Mouse (Mus musculus) T-helper 17 cell (primary cell): Measurements from ENCODE around the gene Lysmd4.
"Not testable (repeated sequence)": the region's sequence is repeated elsewhere in the genome, so short reads cannot be mapped to it uniquely, and the experiment has no call there.

Source experiments
- in situ Hi-C, 2 experiments: fragments of 300-600 bp; cut with MboI, MseI; formaldehyde crosslinking; loops; 1 replicate in 1 of 2; 2 replicates in 1 of 2; pipeline ENCODE4 v1.15.1; 2025; ENCODE audit warnings: high pct_unique_total_duplicates in 2 of 2

Lysmd4 gene

GRCm38 (mm10) chr7:67229701-67230100, 7.4 kb downstream of the Lysmd4 start:
- in situ Hi-C loops = loop anchor here in 1 of 2 experiments (25.0 kb wide), 1 partner anchor 133 kb away; the partner anchor contains the start of gene Mef2a

- in situ Hi-C loops = loop anchor here in 1 of 2 experiments (25.0 kb wide), 1 partner anchor 132 kb away; the partner anchor contains the start of gene Mef2a
These were observed 7.9 kb downstream of the Lysmd4 start for GRCm38 (mm10) chr7:67230221-67230620.

- in situ Hi-C loops = loop anchor here in 1 of 2 experiments (25.0 kb wide), 1 partner anchor 132 kb away; the partner anchor contains the start of gene Mef2a
These were observed 8.3 kb downstream of the Lysmd4 start for GRCm38 (mm10) chr7:67230640-67231140.

GRCm38 (mm10) chr7:67232504-67232903, 10.2 kb downstream of the Lysmd4 start:
- in situ Hi-C loops = loop anchor here in 1 of 2 experiments (25.0 kb wide), 1 partner anchor 130 kb away; the partner anchor contains the start of gene Mef2a

GRCm38 (mm10) chr7:67234797-67235196, 12.5 kb downstream of the Lysmd4 start:
- in situ Hi-C loops = loop anchor here in 1 of 2 experiments (25.0 kb wide), 1 partner anchor 128 kb away; the partner anchor contains the start of gene Mef2a

GRCm38 (mm10) chr7:67236351-67236750, 14.0 kb downstream of the Lysmd4 start:
- in situ Hi-C loops = loop anchor here in 1 of 2 experiments (25.0 kb wide), 1 partner anchor 126 kb away; the partner anchor contains the start of gene Mef2a

GRCm38 (mm10) chr7:67237752-67238151, 15.4 kb downstream of the Lysmd4 start:
- in situ Hi-C loops = loop anchor here in 1 of 2 experiments (25.0 kb wide), 1 partner anchor 125 kb away; the partner anchor contains the start of gene Mef2a

GRCm38 (mm10) chr7:67241969-67242368, 19.6 kb downstream of the Lysmd4 start:
- in situ Hi-C loops = loop anchor here (5.0 to 25.0 kb wide), 3 partner anchors 113 to 1080 kb away; partner anchors contain the start of gene Mef2a (in 1 of the 2)

GRCm38 (mm10) chr7:67243121-67243893, 21.0 kb downstream of the Lysmd4 start:
- in situ Hi-C loops = loop anchor here (5.0 to 25.0 kb wide), 3 partner anchors 111 to 1079 kb away; partner anchors contain the start of gene Mef2a (in 1 of the 2)

GRCm38 (mm10) chr7:67243894-67244282, 21.5 kb downstream of the Lysmd4 start:
- in situ Hi-C loops = loop anchor here (5.0 to 25.0 kb wide), 3 partner anchors 111 to 1078 kb away; partner anchors contain the start of gene Mef2a (in 1 of the 2)

GRCm38 (mm10) chr7:67245255-67245654, 22.9 kb downstream of the Lysmd4 start:
- in situ Hi-C loops = loop anchor here (10.0 to 25.0 kb wide), 2 partner anchors 110 to 117 kb away; partner anchors contain the start of gene Mef2a (in 1 of the 2)

GRCm38 (mm10) chr7:67246067-67246466, 23.7 kb downstream of the Lysmd4 start:
- in situ Hi-C loops = loop anchor here (10.0 to 25.0 kb wide), 2 partner anchors 109 to 116 kb away; partner anchors contain the start of gene Mef2a (in 1 of the 2)

- in situ Hi-C loops = no loop called here
These were observed 37.7 kb downstream of the Lysmd4 start for GRCm38 (mm10) chr7:67259828-67260563.

GRCm38 (mm10) chr7:67270447-67270846, 48.1 kb downstream of the Lysmd4 start:
- in situ Hi-C loops = not testable (repeated sequence)

- in situ Hi-C loops = no loop called here
These were observed 61.2 kb downstream of the Lysmd4 start for GRCm38 (mm10) chr7:67283581-67283980.

- in situ Hi-C loops = no loop called here
These were observed 65.1 kb downstream of the Lysmd4 start for GRCm38 (mm10) chr7:67287456-67287855.

GRCm38 (mm10) chr7:67291356-67291755, 69.0 kb downstream of the Lysmd4 start:
- in situ Hi-C loops = no loop called here

- in situ Hi-C loops = no loop called here
These were observed 74.1 kb downstream of the Lysmd4 start for GRCm38 (mm10) chr7:67296419-67296818.

- in situ Hi-C loops = no loop called here
These were observed 82.6 kb downstream of the Lysmd4 start for GRCm38 (mm10) chr7:67304937-67305336.

- in situ Hi-C loops = no loop called here
These were observed 84.7 kb downstream of the Lysmd4 start for GRCm38 (mm10) chr7:67307078-67307477.

GRCm38 (mm10) chr7:67308102-67308501, 85.8 kb downstream of the Lysmd4 start:
- in situ Hi-C loops = no loop called here
